Mouse (Mus musculus): ENCODE results near the gene Man1b1.

DNA sequence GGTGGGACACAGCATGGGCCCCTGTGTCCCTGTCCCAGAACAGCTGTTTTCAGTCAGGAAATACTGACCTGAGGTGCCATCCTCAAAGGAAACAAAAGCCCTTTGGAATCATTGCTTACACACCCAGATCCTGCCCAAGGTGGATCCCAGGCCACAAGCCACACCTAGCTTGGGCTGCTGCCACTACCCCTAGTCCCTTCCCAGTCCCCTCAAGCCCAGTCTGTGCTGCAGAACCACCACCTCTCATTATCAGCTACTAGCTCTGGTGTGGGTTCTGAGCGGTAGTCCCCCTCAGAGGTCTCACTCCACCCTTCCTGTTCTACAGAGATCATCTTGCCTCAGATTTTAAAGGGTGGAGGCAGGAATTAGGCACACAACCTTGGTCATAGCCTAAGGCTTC is 45.8 kb upstream of the Man1b1 start:
- TF ChIP-seq POLR2A (IDR thresholded peaks at IDR 0.05; ENCODE audit: borderline replicate concordance, low read depth, low read length), result no peak
- TF ChIP-seq CTCF (IDR thresholded peaks at IDR 0.05; ENCODE audit: low read depth, low read length), result no peak
